Mouse (Mus musculus) neural tube, embryonic 13.5 days (tissue): ENCODE data around the gene Rtn4r. TPM values are rescaled to one million over a fixed set of nuclear protein-coding genes. Genes with fewer than 3 reads are reported as not detected.
A peak's percentile ranks its signal among the peaks of the same experiment; 100 is the strongest.
"Not testable (repeated sequence)": the region's sequence is repeated elsewhere in the genome, so short reads cannot be mapped to it uniquely, and the experiment has no call there.

Experiments used
- ATAC-seq: fragments of 200-750 bp; cut with Nextera tagmentation; 2 replicates; pipeline ENCODE4 v1.8.0; 2017; ENCODE audit warnings: low read depth, mild to moderate bottlenecking, moderate TSS enrichment, moderate library complexity
- H3K27ac ChIP-seq: fragments of 300-500 bp; sonication (generic); replicated peaks from 2 replicates; pipeline ENCODE4 v1.5.1; 2015; ENCODE audit warnings: moderate library complexity, mild to moderate bottlenecking, inconsistent platforms
- H3K27me3 ChIP-seq: fragments of 300-500 bp; sonication (generic); 2 replicates; pipeline ENCODE4 v1.6.1; 2015; ENCODE audit warnings: mild to moderate bottlenecking, inconsistent platforms
- H3K36me3 ChIP-seq: fragments of 300-500 bp; sonication (generic); 2 replicates; pipeline ENCODE4 v1.6.1; 2015; ENCODE audit warnings: mild to moderate bottlenecking, inconsistent platforms
- H3K4me1 ChIP-seq: fragments of 300-500 bp; sonication (generic); replicated peaks from 2 replicates; pipeline ENCODE4 v1.6.1; 2015; ENCODE audit warnings: inconsistent platforms
- H3K4me2 ChIP-seq: fragments of 300-500 bp; sonication (generic); 2 replicates; pipeline ENCODE4 v1.6.1; 2015; ENCODE audit warnings: inconsistent platforms, mild to moderate bottlenecking, moderate library complexity
- H3K4me3 ChIP-seq: fragments of 300-500 bp; sonication (generic); 2 replicates; pipeline ENCODE4 v1.5.1; 2015; ENCODE audit warnings: mild to moderate bottlenecking, inconsistent platforms
- H3K9ac ChIP-seq: fragments of 300-500 bp; sonication (generic); 2 replicates; pipeline ENCODE4 v1.6.1; 2015; ENCODE audit warnings: moderate library complexity, mild to moderate bottlenecking, inconsistent platforms
- H3K9me3 ChIP-seq: fragments of 300-500 bp; sonication (generic); 2 replicates; pipeline ENCODE4 v1.6.1; 2016; ENCODE audit warnings: inconsistent platforms
- WGBS: fragments of 180-500 bp; shearing (Covaris S2); methylation state at CpG from one replicate; pipeline ENCODE4 v1.1.7; 2015; 5-methylcytosine and 5-hydroxymethylcytosine counted together
- polyA plus RNA-seq: library from polyadenylated mRNA; unstranded; fragments of >200 nt; fragmentation: Nextera tagmentation; extraction: Ambion mirVana; gene quantifications from 2 replicates; pipeline ENCODE4 v1.2.1, GENCODE M21; 2015

Gene Rtn4r
- polyA plus RNA-seq, 1 experiment from 2014 or later, result 23.9 TPM

GRCm38 (mm10) chr16:18185715-18186449 lies 58.4 kb downstream of the Rtn4r start:
- H3K9me3 ChIP-seq, result no peaks in the 10 kb centered on the region
- peaks cover 34% of the 10 kb centered on the region for H3K4me1 ChIP-seq
- peak; percentile 51 for ATAC-seq
- WGBS, result 15% methylated on average over 8 of the region's 8 CpGs
- no peak overlapping the region for H3K4me2 ChIP-seq
- no peak overlapping the region for H3K9ac ChIP-seq
- peak overlapping the region; percentile 68 for H3K27ac ChIP-seq
- H3K36me3 ChIP-seq, result no peaks in the 10 kb centered on the region
- no peaks in the 10 kb centered on the region for H3K27me3 ChIP-seq
- H3K4me3 ChIP-seq, result no peak overlapping the region

DNA sequence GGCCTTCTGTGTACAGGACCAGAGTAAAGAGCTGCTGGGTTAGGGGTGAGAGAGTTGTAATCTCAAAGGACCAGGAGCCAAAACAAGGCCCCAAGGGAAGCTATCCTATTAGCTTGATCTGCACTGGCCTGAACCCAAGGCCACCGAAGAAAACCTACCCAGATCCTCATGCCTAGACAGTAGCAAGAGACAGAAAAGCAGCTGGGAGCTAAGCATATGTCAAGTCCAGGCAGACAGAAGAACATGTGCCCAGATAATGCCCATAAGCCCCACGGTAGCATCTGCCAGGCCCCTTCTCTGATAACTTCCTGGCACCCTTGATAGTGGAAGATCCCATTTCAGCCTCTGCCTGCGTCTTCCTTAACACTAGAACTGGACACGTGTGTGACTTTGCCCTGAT lies 59.4 kb downstream of the Rtn4r start:
- Histone ChIP-seq H3K27ac (peak overlapping the region; percentile 68; the same call in 1 of the 2 replicates), H3K36me3 (no peaks in the 10 kb centered on the region), H3K4me3 (no peak overlapping the region), H3K4me2 (no peak overlapping the region), H3K9me3 (no peaks in the 10 kb centered on the region), H3K4me1 (peaks cover 25% of the 10 kb centered on the region), H3K27me3 (no peaks in the 10 kb centered on the region), H3K9ac (no peak overlapping the region)
- WGBS, result 74% methylated on average over 4 of the region's 4 CpGs
- no peak for ATAC-seq

DNA sequence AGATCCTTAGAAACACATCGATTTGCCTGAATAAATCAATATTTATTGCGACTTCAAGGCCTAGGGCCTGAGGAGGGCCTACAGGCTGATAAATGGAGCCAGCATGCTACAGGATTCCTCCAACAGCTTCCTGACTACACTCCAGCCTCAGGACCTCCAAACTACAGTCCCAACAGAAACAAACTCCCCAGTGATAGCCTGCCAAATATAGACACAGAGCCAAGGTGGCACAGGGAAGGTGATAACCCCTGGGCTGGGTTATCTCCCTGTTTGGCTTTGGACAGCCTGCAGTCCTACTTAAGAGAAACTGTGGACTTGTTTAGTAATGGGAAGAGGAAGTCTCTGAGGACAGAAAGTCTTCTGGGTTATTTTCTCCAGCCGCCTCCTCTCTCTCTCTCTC lies 59.8 kb downstream of the Rtn4r start:
- WGBS, result 79% methylated on average over 3 of the region's 3 CpGs
- no peak overlapping the region for H3K4me2 ChIP-seq

GRCm38 (mm10) chr16:18191006-18191405 lies 63.6 kb downstream of the Rtn4r start:
- H3K27ac ChIP-seq, result no peak overlapping the region
- ATAC-seq, result no peak
- no peaks in the 10 kb centered on the region for H3K9me3 ChIP-seq
- H3K27me3 ChIP-seq, result no peaks in the 10 kb centered on the region
- no peak overlapping the region for H3K9ac ChIP-seq
- H3K36me3 ChIP-seq, result no peaks in the 10 kb centered on the region
- WGBS, result 81% methylated on average over 2 of the region's 2 CpGs
- H3K4me1 ChIP-seq, result peaks cover 34% of the 10 kb centered on the region
- H3K4me3 ChIP-seq, result no peak overlapping the region
- no peak overlapping the region for H3K4me2 ChIP-seq

More for the DNA sequence above, 59.8 kb downstream of the Rtn4r start:
- no peak overlapping the region for H3K9ac ChIP-seq
- no peaks in the 10 kb centered on the region for H3K27me3 ChIP-seq
- no peaks in the 10 kb centered on the region for H3K36me3 ChIP-seq
- ATAC-seq, result no peak
- no peak overlapping the region for H3K27ac ChIP-seq
- no peaks in the 10 kb centered on the region for H3K9me3 ChIP-seq
- H3K4me1 ChIP-seq, result peaks cover 21% of the 10 kb centered on the region
- no peak overlapping the region for H3K4me3 ChIP-seq

GRCm38 (mm10) chr16:18194208-18194985 lies 67.0 kb downstream of the Rtn4r start:
- no peak overlapping the region for H3K4me3 ChIP-seq
- H3K36me3 ChIP-seq, result no peaks in the 10 kb centered on the region
- no peaks in the 10 kb centered on the region for H3K27me3 ChIP-seq
- no peaks in the 10 kb centered on the region for H3K9me3 ChIP-seq
- no peak overlapping the region for H3K9ac ChIP-seq
- no peak overlapping the region for H3K4me2 ChIP-seq
- peaks cover 57% of the 10 kb centered on the region for H3K4me1 ChIP-seq
- 34% methylated on average over 15 of the region's 15 CpGs for WGBS
- H3K27ac ChIP-seq, result peak overlapping the region; percentile 78
- ATAC-seq, result peak; percentile 77

DNA sequence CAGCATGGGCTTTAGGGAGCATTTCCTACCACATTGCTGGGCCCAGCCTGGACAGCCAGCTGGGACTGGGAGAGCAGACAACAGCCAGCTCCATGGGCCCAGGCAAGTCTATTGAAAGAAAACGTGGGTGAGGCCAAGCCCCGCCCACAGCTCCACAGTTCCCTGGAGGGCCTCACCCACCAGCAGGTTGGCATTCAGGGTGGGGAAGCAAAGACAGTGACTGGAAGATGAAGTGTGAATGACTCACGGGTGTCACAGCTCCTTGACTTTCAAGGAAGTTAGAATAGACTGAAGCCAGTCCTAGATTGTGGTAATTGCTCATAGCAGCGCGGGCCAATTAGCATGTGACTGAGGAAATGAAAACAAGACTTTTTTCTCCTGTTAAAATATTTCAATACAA lies 67.6 kb downstream of the Rtn4r start:
- H3K4me3 ChIP-seq, result no peak overlapping the region
- 51% methylated on average over 5 of the region's 5 CpGs for WGBS
- H3K4me2 ChIP-seq, result no peak overlapping the region
- H3K36me3 ChIP-seq, result no peaks in the 10 kb centered on the region
- peak overlapping the region; percentile 78 for H3K27ac ChIP-seq
- ATAC-seq, result no peak
- peaks cover 64% of the 10 kb centered on the region for H3K4me1 ChIP-seq
- H3K27me3 ChIP-seq, result no peaks in the 10 kb centered on the region
- no peak overlapping the region for H3K9ac ChIP-seq
- H3K9me3 ChIP-seq, result no peaks in the 10 kb centered on the region

DNA sequence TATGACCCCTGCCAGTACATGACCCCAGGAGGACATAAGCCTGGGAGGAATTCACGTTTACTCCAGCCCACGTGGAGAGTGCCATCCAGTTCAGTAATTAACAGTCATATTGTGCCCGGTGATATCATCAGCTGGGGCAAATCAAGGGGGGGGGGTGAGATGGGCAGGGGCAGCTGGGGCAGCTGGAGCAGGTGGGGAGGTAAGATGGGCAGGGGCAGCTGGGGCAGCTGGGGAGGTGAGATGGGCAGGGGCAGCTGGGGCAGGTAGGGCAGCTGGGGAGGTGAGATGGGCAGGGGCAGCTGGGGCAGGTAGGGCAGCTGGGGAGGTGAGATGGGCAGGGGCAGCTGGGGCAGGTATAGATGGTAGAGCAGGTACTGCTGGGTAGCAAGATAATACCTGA lies 68.1 kb downstream of the Rtn4r start:
- H3K4me1 ChIP-seq, result peaks cover 69% of the 10 kb centered on the region

DNA sequence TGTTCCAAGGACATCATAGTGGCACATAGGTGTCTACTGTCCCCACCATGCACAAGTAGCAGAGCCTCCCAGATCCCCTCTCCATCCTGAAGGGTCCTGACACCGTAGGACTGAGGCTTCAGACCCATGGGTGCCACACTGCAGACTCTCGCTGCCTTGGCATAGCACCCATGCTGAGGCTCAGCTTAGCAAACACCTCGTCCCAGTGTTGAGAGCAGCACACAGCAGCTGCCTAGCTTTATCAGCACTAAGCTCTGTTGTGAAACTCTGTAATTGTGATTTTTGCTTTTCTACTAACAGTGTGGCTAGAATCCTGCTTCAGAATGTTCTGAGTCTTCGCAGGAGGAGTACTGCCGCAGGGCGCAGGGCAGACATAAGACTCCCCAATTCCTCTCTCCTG lies 70.4 kb downstream of the Rtn4r start:
- ATAC-seq, result no peak
- Histone ChIP-seq H3K27me3 (no peaks in the 10 kb centered on the region), H3K4me3 (no peak overlapping the region), H3K9me3 (no peaks in the 10 kb centered on the region), H3K27ac (peak overlapping the region; percentile 89), H3K4me1 (peaks cover 83% of the 10 kb centered on the region), H3K36me3 (no peaks in the 10 kb centered on the region), H3K9ac (0 out of 2 replicates have a peak overlapping the region, but pooled peaks have one; percentile 8), H3K4me2 (no peak overlapping the region)
- 77% methylated on average over 6 of the region's 6 CpGs for WGBS

More for the DNA sequence above, 68.1 kb downstream of the Rtn4r start:
- not testable (repeated sequence) for H3K4me3 ChIP-seq, H3K27me3 ChIP-seq, H3K9me3 ChIP-seq, H3K4me2 ChIP-seq, H3K9ac ChIP-seq, ATAC-seq, H3K27ac ChIP-seq, H3K36me3 ChIP-seq
- 20% methylated on average over 3 of the region's 3 CpGs for WGBS

DNA sequence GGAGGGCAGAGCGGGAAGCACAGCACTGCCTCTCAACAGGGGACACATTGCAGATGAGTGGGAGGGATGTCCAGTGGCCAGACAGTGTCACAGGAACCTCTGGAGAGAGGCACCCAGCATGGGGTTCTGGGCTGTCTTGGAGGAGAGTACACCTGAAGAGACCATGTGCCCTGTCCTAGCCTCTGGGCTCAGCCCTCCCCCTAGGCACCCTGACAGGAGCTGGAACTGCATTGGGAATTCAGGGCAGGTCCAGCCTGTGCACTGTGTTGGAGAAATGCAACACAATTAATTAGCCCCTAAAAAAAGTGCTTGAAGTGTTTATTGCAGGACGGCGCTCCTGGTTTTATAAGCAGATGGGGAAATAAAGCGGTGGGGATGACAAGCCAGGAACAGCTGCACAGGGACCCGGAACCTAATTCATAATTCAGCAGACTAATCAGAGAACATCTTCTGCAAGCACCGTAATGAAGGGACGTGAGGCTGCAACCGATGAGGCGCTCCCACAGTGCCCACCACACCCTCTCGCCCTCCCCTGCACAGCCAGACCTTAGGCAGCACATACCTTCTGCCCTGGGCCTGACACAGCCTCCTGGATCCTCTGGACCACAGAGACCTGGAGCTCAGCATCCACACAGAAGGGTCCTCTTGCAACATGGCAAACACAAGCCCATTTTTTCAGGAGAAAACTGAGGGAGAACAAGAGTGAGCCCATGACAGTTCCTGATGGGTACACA lies 71.1 kb downstream of the Rtn4r start:
- ATAC-seq, result peak; percentile 49
- Histone ChIP-seq H3K36me3 (no peaks in the 10 kb centered on the region), H3K27me3 (no peaks in the 10 kb centered on the region), H3K9me3 (no peaks in the 10 kb centered on the region), H3K4me1 (peaks cover 86% of the 10 kb centered on the region), H3K9ac (0 out of 2 replicates have a peak overlapping the region, but pooled peaks have one; percentile 5), H3K27ac (peak overlapping the region; percentile 89), H3K4me3 (no peak overlapping the region), H3K4me2 (peak overlapping the region; percentile 5; the same call in 1 of the 2 replicates)
- WGBS, result 33% methylated on average over 10 of the region's 10 CpGs

GRCm38 (mm10) chr16:18200062-18200461 lies 72.6 kb downstream of the Rtn4r start:
- H3K27ac ChIP-seq, result peak overlapping the region; percentile 89

GRCm38 (mm10) chr16:18201620-18202019 lies 74.2 kb downstream of the Rtn4r start:
- no peak for ATAC-seq
- Histone ChIP-seq H3K4me2 (no peak overlapping the region), H3K4me1 (peaks cover 67% of the 10 kb centered on the region), H3K27ac (peak overlapping the region; percentile 14; the same call in 1 of the 2 replicates), H3K27me3 (no peaks in the 10 kb centered on the region), H3K9ac (no peak overlapping the region), H3K36me3 (no peaks in the 10 kb centered on the region), H3K4me3 (no peak overlapping the region), H3K9me3 (no peaks in the 10 kb centered on the region)
- 64% methylated on average over 1 of the region's 1 CpGs for WGBS

More at GRCm38 (mm10) chr16:18200062-18200461, 72.6 kb downstream of the Rtn4r start:
- Histone ChIP-seq H3K4me1 (peaks cover 81% of the 10 kb centered on the region), H3K4me3 (no peak overlapping the region), H3K9me3 (no peaks in the 10 kb centered on the region), H3K27me3 (no peaks in the 10 kb centered on the region), H3K4me2 (no peak overlapping the region), H3K9ac (no peak overlapping the region), H3K36me3 (no peaks in the 10 kb centered on the region)
- 81% methylated on average over 2 of the region's 2 CpGs for WGBS
- no peak for ATAC-seq
